Mouse (Mus musculus) hindbrain, embryonic 15.5 days (tissue): ENCODE measurements around the gene Txn2. TPM values are rescaled to one million over a fixed set of nuclear protein-coding genes. Genes with fewer than 3 reads are reported as not detected.

Experiments
- ATAC-seq: fragments of 200-750 bp; cut with Nextera tagmentation; 2 replicates; pipeline ENCODE4 v1.8.0; 2017; ENCODE audit warnings: low read depth, moderate number of reproducible peaks, moderate TSS enrichment; ENCODE audit not compliant: low FRiP score
- H3K27ac ChIP-seq: fragments of 300-500 bp; sonication (generic); replicated peaks from 2 replicates; pipeline ENCODE4 v1.5.1; 2015; ENCODE audit warnings: mild to moderate bottlenecking, inconsistent platforms
- H3K27me3 ChIP-seq: fragments of 300-500 bp; sonication (generic); 2 replicates; pipeline ENCODE4 v1.6.1; 2015; ENCODE audit warnings: control low read depth, inconsistent platforms
- H3K36me3 ChIP-seq: fragments of 300-500 bp; sonication (generic); 2 replicates; pipeline ENCODE4 v1.6.1; 2015; ENCODE audit warnings: control low read depth, inconsistent platforms
- H3K4me1 ChIP-seq: fragments of 300-500 bp; sonication (generic); replicated peaks from 2 replicates; pipeline ENCODE4 v1.6.1; 2015; ENCODE audit warnings: control low read depth, inconsistent platforms
- H3K4me2 ChIP-seq: fragments of 300-500 bp; sonication (generic); 2 replicates; pipeline ENCODE4 v1.6.1; 2015; ENCODE audit warnings: moderate library complexity, mild to moderate bottlenecking, inconsistent platforms
- H3K4me3 ChIP-seq: fragments of 300-500 bp; sonication (generic); 2 replicates; pipeline ENCODE4 v1.5.1; 2015; ENCODE audit warnings: mild to moderate bottlenecking, inconsistent platforms
- H3K9ac ChIP-seq: fragments of 300-500 bp; sonication (generic); 2 replicates; pipeline ENCODE4 v1.6.1; 2015; ENCODE audit warnings: inconsistent platforms
- H3K9me3 ChIP-seq: fragments of 300-500 bp; sonication (generic); 2 replicates; pipeline ENCODE4 v1.6.1; 2016; ENCODE audit warnings: control low read depth, inconsistent platforms
- WGBS: fragments of 180-500 bp; shearing (Covaris S2); methylation state at CpG from one replicate; pipeline ENCODE4 v1.1.7; 2015; 5-methylcytosine and 5-hydroxymethylcytosine counted together
- polyA plus RNA-seq: library from polyadenylated mRNA; unstranded; fragments of >200 nt; fragmentation: Nextera tagmentation; extraction: Ambion mirVana; gene quantifications from 2 replicates; pipeline ENCODE4 v1.2.1, GENCODE M21; 2015

Gene Txn2
- polyA plus RNA-seq, 1 experiment from 2014 or later = 212 TPM

- Histone ChIP-seq H3K27me3 (no peaks in the 10 kb centered on the region), H3K9ac (no peak overlapping the region), H3K27ac (no peak overlapping the region), H3K36me3 (peaks cover 42% of the 10 kb centered on the region), H3K4me2 (no peak overlapping the region), H3K4me1 (no peaks in the 10 kb centered on the region), H3K4me3 (no peak overlapping the region), H3K9me3 (no peaks in the 10 kb centered on the region)
- peak; percentile 64; the same call in 1 of the 2 replicates for ATAC-seq
- 41% methylated on average over 8 of the region's 8 CpGs for WGBS
These were observed 11.8 kb downstream of the Txn2 start for GRCm38 (mm10) chr15:77916851-77917544.

GRCm38 (mm10) chr15:77915287-77915686 is 13.5 kb downstream of the Txn2 start:
- ATAC-seq = no peak
- H3K4me2 ChIP-seq = no peak overlapping the region
- H3K4me1 ChIP-seq = no peaks in the 10 kb centered on the region
- H3K27ac ChIP-seq = no peak overlapping the region
- H3K27me3 ChIP-seq = no peaks in the 10 kb centered on the region
- H3K4me3 ChIP-seq = no peak overlapping the region
- H3K36me3 ChIP-seq = peaks cover 34% of the 10 kb centered on the region
- H3K9me3 ChIP-seq = no peaks in the 10 kb centered on the region
- H3K9ac ChIP-seq = no peak overlapping the region
- 99% methylated on average over 4 of the region's 4 CpGs for WGBS

GRCm38 (mm10) chr15:77914507-77914906 is 14.3 kb downstream of the Txn2 start:
- no peaks in the 10 kb centered on the region for H3K9me3 ChIP-seq
- no peak for ATAC-seq
- H3K9ac ChIP-seq = no peak overlapping the region
- peaks cover 29% of the 10 kb centered on the region for H3K36me3 ChIP-seq
- no peak overlapping the region for H3K27ac ChIP-seq
- H3K4me3 ChIP-seq = no peak overlapping the region
- H3K4me2 ChIP-seq = no peak overlapping the region
- WGBS = 91% methylated on average over 3 of the region's 3 CpGs
- no peaks in the 10 kb centered on the region for H3K27me3 ChIP-seq
- no peaks in the 10 kb centered on the region for H3K4me1 ChIP-seq

GRCm38 (mm10) chr15:77913054-77913453 is 15.8 kb downstream of the Txn2 start:
- 90% methylated on average over 8 of the region's 8 CpGs for WGBS
- peaks cover 19% of the 10 kb centered on the region for H3K36me3 ChIP-seq
- no peak overlapping the region for H3K9ac ChIP-seq
- no peaks in the 10 kb centered on the region for H3K9me3 ChIP-seq
- no peak overlapping the region for H3K4me3 ChIP-seq
- no peaks in the 10 kb centered on the region for H3K27me3 ChIP-seq
- no peak overlapping the region for H3K27ac ChIP-seq
- no peak for ATAC-seq
- H3K4me2 ChIP-seq = no peak overlapping the region
- H3K4me1 ChIP-seq = no peaks in the 10 kb centered on the region

- Histone ChIP-seq H3K4me3 (no peak overlapping the region), H3K9me3 (no peaks in the 10 kb centered on the region), H3K4me2 (no peak overlapping the region), H3K36me3 (peaks cover 17% of the 10 kb centered on the region), H3K9ac (no peak overlapping the region), H3K27ac (no peak overlapping the region), H3K4me1 (no peaks in the 10 kb centered on the region), H3K27me3 (no peaks in the 10 kb centered on the region)
- WGBS = 61% methylated on average over 7 of the region's 7 CpGs
- no peak for ATAC-seq
These were observed 16.2 kb downstream of the Txn2 start for GRCm38 (mm10) chr15:77912585-77912984.

GRCm38 (mm10) chr15:77912048-77912447 is 16.8 kb downstream of the Txn2 start:
- ATAC-seq = no peak
- WGBS = 68% methylated on average over 5 of the region's 5 CpGs
- Histone ChIP-seq H3K36me3 (peaks cover 17% of the 10 kb centered on the region), H3K9ac (no peak overlapping the region), H3K9me3 (no peaks in the 10 kb centered on the region), H3K4me1 (no peaks in the 10 kb centered on the region), H3K27ac (no peak overlapping the region), H3K4me2 (no peak overlapping the region), H3K4me3 (no peak overlapping the region), H3K27me3 (no peaks in the 10 kb centered on the region)

- Histone ChIP-seq H3K9ac (no peak overlapping the region), H3K4me3 (no peak overlapping the region), H3K27me3 (peaks cover 6% of the 10 kb centered on the region; the same call in 1 of the 2 replicates), H3K36me3 (peaks cover 17% of the 10 kb centered on the region), H3K27ac (no peak overlapping the region), H3K4me2 (no peak overlapping the region), H3K4me1 (no peaks in the 10 kb centered on the region), H3K9me3 (no peaks in the 10 kb centered on the region)
- ATAC-seq = no peak
- WGBS = 53% methylated on average over 2 of the region's 2 CpGs
These were observed 17.7 kb downstream of the Txn2 start for GRCm38 (mm10) chr15:77911065-77911464.

- H3K36me3 ChIP-seq = no peaks in the 10 kb centered on the region
- 61% methylated on average over 9 of the region's 9 CpGs for WGBS
- no peak for ATAC-seq
These were observed 20.9 kb downstream of the Txn2 start for GRCm38 (mm10) chr15:77907646-77908518.

GRCm38 (mm10) chr15:77906545-77906944 is 22.3 kb downstream of the Txn2 start:
- Histone ChIP-seq H3K27me3 (peaks cover 13% of the 10 kb centered on the region; the same call in 1 of the 2 replicates), H3K4me1 (peaks cover 8% of the 10 kb centered on the region), H3K9ac (no peak overlapping the region), H3K36me3 (no peaks in the 10 kb centered on the region), H3K4me3 (no peak overlapping the region), H3K9me3 (no peaks in the 10 kb centered on the region), H3K27ac (no peak overlapping the region), H3K4me2 (no peak overlapping the region)
- ATAC-seq = no peak
- 54% methylated on average over 10 of the region's 10 CpGs for WGBS

More at GRCm38 (mm10) chr15:77907646-77908518, 20.9 kb downstream of the Txn2 start:
- H3K27ac ChIP-seq = no peak overlapping the region
- H3K4me2 ChIP-seq = no peak overlapping the region
- peaks cover 13% of the 10 kb centered on the region; the same call in 1 of the 2 replicates for H3K27me3 ChIP-seq
- no peaks in the 10 kb centered on the region for H3K9me3 ChIP-seq
- no peak overlapping the region for H3K4me3 ChIP-seq
- H3K4me1 ChIP-seq = peaks cover 8% of the 10 kb centered on the region
- no peak overlapping the region for H3K9ac ChIP-seq

- H3K9ac ChIP-seq = no peak overlapping the region
- WGBS = 83% methylated on average over 8 of the region's 8 CpGs
- ATAC-seq = no peak
- H3K4me3 ChIP-seq = no peak overlapping the region
- H3K4me2 ChIP-seq = 0 out of 2 replicates have a peak overlapping the region, but pooled peaks have one; percentile 61
- H3K27me3 ChIP-seq = peaks cover 13% of the 10 kb centered on the region; the same call in 1 of the 2 replicates
- no peak overlapping the region for H3K27ac ChIP-seq
- H3K4me1 ChIP-seq = peaks cover 8% of the 10 kb centered on the region
- H3K9me3 ChIP-seq = no peaks in the 10 kb centered on the region
- no peaks in the 10 kb centered on the region for H3K36me3 ChIP-seq
These were observed 22.7 kb downstream of the Txn2 start for GRCm38 (mm10) chr15:77906081-77906480.

GRCm38 (mm10) chr15:77905275-77905970 is 23.4 kb downstream of the Txn2 start:
- peak overlapping the region; percentile 32 for H3K4me3 ChIP-seq
- H3K36me3 ChIP-seq = no peaks in the 10 kb centered on the region
- peak overlapping the region; percentile 36; the same call in 1 of the 2 replicates for H3K9ac ChIP-seq
- no peaks in the 10 kb centered on the region for H3K9me3 ChIP-seq
- H3K4me1 ChIP-seq = peaks cover 8% of the 10 kb centered on the region
- 5% methylated on average over 26 of the region's 26 CpGs for WGBS
- no peak overlapping the region for H3K27ac ChIP-seq
- peaks cover 13% of the 10 kb centered on the region; the same call in 1 of the 2 replicates for H3K27me3 ChIP-seq
- ATAC-seq = 0 out of 2 replicates have a peak, but pooled peaks have one; percentile 51
- peak overlapping the region; percentile 61 for H3K4me2 ChIP-seq
